7 mouse cellular contexts compared by ENCODE assay signal in genomic region chr2:151039232-151039695, GRCm38 (mm10). TPM values are rescaled to one million over a fixed set of nuclear protein-coding genes. Genes with fewer than 3 reads are reported as not detected.
DNase-seq lines count a peak whose midpoint lies in the region; ATAC-seq lines count a peak whose summit lies in the region.

TSS of gene Ninl (minus strand) at chr2:151039382.
TSS of gene Nanp (minus strand) at chr2:151039398.

- no peaks in the 10 kb centered on the region for H3K27me3 ChIP-seq in embryonic facial prominence, embryonic 12.5 days
- no peaks in the 10 kb centered on the region for H3K27me3 ChIP-seq in limb, embryonic 11.5 days (ENCODE audit: control insufficient read depth, insufficient read depth, low read length)
- H3K27me3 ChIP-seq in midbrain, embryonic 14.5 days (ENCODE audit: control insufficient read depth, insufficient read depth, low read length): no peaks in the 10 kb centered on the region

- WGBS in embryonic facial prominence, embryonic 12.5 days: 2% methylated on average over 34 of the region's 34 CpGs
- WGBS in limb, embryonic 11.5 days: under 1% methylated on average over 30 of the region's 34 CpGs
- under 1% methylated on average over 33 of the region's 34 CpGs for WGBS in midbrain, embryonic 14.5 days

- peak within 1 kb of the TSS; percentile 81 for H3K4me3 ChIP-seq in embryonic facial prominence, embryonic 12.5 days
- H3K4me3 ChIP-seq in limb, embryonic 11.5 days (ENCODE audit: low read depth, low read length): peak within 1 kb of the TSS; percentile 90
- peak within 1 kb of the TSS; percentile 93 for H3K4me3 ChIP-seq in midbrain, embryonic 14.5 days (replicated peaks; ENCODE audit: low read depth, low read length)

- peak within 1 kb of the TSS; percentile 86 for H3K27ac ChIP-seq in embryonic facial prominence, embryonic 12.5 days
- peak within 1 kb of the TSS; percentile 56; the same call in 1 of the 2 replicates for H3K27ac ChIP-seq in limb, embryonic 11.5 days (replicated peaks; ENCODE audit: low read depth, low read length)
- peak within 1 kb of the TSS; percentile 73 for H3K27ac ChIP-seq in midbrain, embryonic 14.5 days (replicated peaks; ENCODE audit: low read depth, low read length)

- H3K9me3 ChIP-seq in embryonic facial prominence, embryonic 12.5 days: no peaks in the 10 kb centered on the region
- no peaks in the 10 kb centered on the region for H3K9me3 ChIP-seq in limb, embryonic 11.5 days (ENCODE audit: control insufficient read depth, low read length)
- no peaks in the 10 kb centered on the region for H3K9me3 ChIP-seq in midbrain, embryonic 14.5 days (ENCODE audit: control insufficient read depth, low read length)

- peak within 1 kb of the TSS; percentile 91 for H3K9ac ChIP-seq in embryonic facial prominence, embryonic 12.5 days
- peak within 1 kb of the TSS; percentile 97 for H3K9ac ChIP-seq in limb, embryonic 11.5 days (ENCODE audit: low read length)
- peak within 1 kb of the TSS; percentile 92 for H3K9ac ChIP-seq in midbrain, embryonic 14.5 days (replicated peaks; ENCODE audit: low read length)

- H3K4me1 ChIP-seq in embryonic facial prominence, embryonic 12.5 days: peaks cover 10% of the 10 kb centered on the region
- peaks cover 5% of the 10 kb centered on the region; the same call in 1 of the 2 replicates for H3K4me1 ChIP-seq in limb, embryonic 11.5 days (ENCODE audit: control insufficient read depth, insufficient read depth, low read length)
- peaks cover 11% of the 10 kb centered on the region for H3K4me1 ChIP-seq in midbrain, embryonic 14.5 days (ENCODE audit: control insufficient read depth, insufficient read depth, low read length)

- DNase-seq in adrenal gland, postnatal 25 days: peak; percentile 93
- peak; percentile 100 for DNase-seq in heart, adult 11 months
- peak; percentile 93 for DNase-seq in kidney, adult 18-20 months
- DNase-seq in limb, embryonic 11.5 days (ENCODE audit: low spot score): peak; percentile 96
- peak; percentile 98 for DNase-seq in midbrain, embryonic 14.5 days
- DNase-seq in spleen, adult 18-20 months: peak; percentile 89 to 91

- H3K4me2 ChIP-seq in embryonic facial prominence, embryonic 12.5 days (replicated peaks): peak within 1 kb of the TSS; percentile 69
- peak within 1 kb of the TSS; percentile 70 for H3K4me2 ChIP-seq in limb, embryonic 11.5 days (ENCODE audit: low read depth, severe bottlenecking)
- H3K4me2 ChIP-seq in midbrain, embryonic 14.5 days (ENCODE audit: low read length): peak within 1 kb of the TSS; percentile 68

- peak; percentile 88 for ATAC-seq in embryonic facial prominence, embryonic 12.5 days (ENCODE audit: insufficient number of reproducible peaks, insufficient read depth, low FRiP score, low TSS enrichment)
- peak; percentile 97 for ATAC-seq in limb, embryonic 11.5 days (ENCODE audit: insufficient number of reproducible peaks, low FRiP score, low TSS enrichment, low read depth)
- ATAC-seq in midbrain, embryonic 14.5 days (ENCODE audit: low FRiP score, low TSS enrichment): peak; percentile 97

- H3K36me3 ChIP-seq in embryonic facial prominence, embryonic 12.5 days: 0 out of 2 replicates have a peak, but pooled peaks cover 3% of the 10 kb centered on the region
- H3K36me3 ChIP-seq in limb, embryonic 11.5 days (ENCODE audit: control insufficient read depth, insufficient read depth, low read length): no peaks in the 10 kb centered on the region
- no peaks in the 10 kb centered on the region for H3K36me3 ChIP-seq in midbrain, embryonic 14.5 days (ENCODE audit: control insufficient read depth, insufficient read depth, low read length)

RNA-seq across cellular contexts. Expression of gene Ninl, which starts in this region (rescaled TPM):
- 30.3 and 34.7 TPM in 2 replicates for total RNA-seq in adrenal gland, postnatal 25 days (2021)
- polyA plus RNA-seq in embryonic facial prominence, embryonic 12.5 days (2016; fragmentation: Nextera tagmentation; extraction: Ambion mirVana): 12.3 and 13.7 TPM in 2 replicates
- polyA plus RNA-seq in limb, embryonic 11.5 days (2014; fragmentation: Nextera tagmentation; extraction: Ambion mirVana): 11.5 and 13.6 TPM in 2 replicates
- 2.9 and 5.0 TPM in 2 replicates for polyA plus RNA-seq in midbrain, embryonic 14.5 days (2014; fragmentation: Nextera tagmentation; extraction: Ambion mirVana)

RNA-seq across cellular contexts. Expression of gene Nanp, which starts in this region (rescaled TPM):
- 14.8 and 16.3 TPM in 2 replicates for total RNA-seq in adrenal gland, postnatal 25 days (2021)
- 48.3 and 52.0 TPM in 2 replicates for polyA plus RNA-seq in embryonic facial prominence, embryonic 12.5 days (2016; fragmentation: Nextera tagmentation; extraction: Ambion mirVana)
- 50.1 and 53.5 TPM in 2 replicates for polyA plus RNA-seq in limb, embryonic 11.5 days (2014; fragmentation: Nextera tagmentation; extraction: Ambion mirVana)
- polyA plus RNA-seq in midbrain, embryonic 14.5 days (2014; fragmentation: Nextera tagmentation; extraction: Ambion mirVana): 33.5 and 38.0 TPM in 2 replicates

Comparison
In these comparisons a context has a peak if more than half of its experiments do, and no peak if none do; other contexts are left out.
1. Peak in every context shown above with its lines: DNase-seq, ATAC-seq, H3K4me3 ChIP-seq and H3K27ac ChIP-seq.